26 mouse cellular contexts compared by ENCODE assay signal in genomic region chr9:103385600-103385999, GRCm38 (mm10). TPM values are rescaled to one million over a fixed set of nuclear protein-coding genes. Genes with fewer than 3 reads are reported as not detected.
DNase-seq lines count a peak whose midpoint lies in the region; ATAC-seq and TF ChIP-seq lines count a peak whose summit lies in the region.
"Had no signal": no experiment of that assay in that cellular context is flagged by ENCODE, and none has a peak within 500 bp of the region (broad histone marks: within the 10 kb centered on the region; RNA-seq: fewer than 3 reads in every experiment).

No protein-coding gene starts in this region.

- no peak for TF ChIP-seq CTCF in heart, adult 2 months (IDR thresholded peaks at IDR 0.05)
- TF ChIP-seq CTCF in stomach, postnatal 0 days (IDR thresholded peaks at IDR 0.05; ENCODE audit: low read depth) = no peak

- no peaks in the 10 kb centered on the region for H3K27me3 ChIP-seq in heart, adult 2 months (ENCODE audit: control insufficient read depth, insufficient read depth, low read length)
- H3K27me3 ChIP-seq in midbrain, embryonic 11.5 days (ENCODE audit: control insufficient read depth, insufficient read depth, low read length) = no peaks in the 10 kb centered on the region
- H3K27me3 ChIP-seq in midbrain, embryonic 15.5 days (replicated peaks) = no peaks in the 10 kb centered on the region
- H3K27me3 ChIP-seq in stomach, postnatal 0 days (ENCODE audit: control insufficient read depth, insufficient read depth, low read length) = no peaks in the 10 kb centered on the region
- H3K27me3 ChIP-seq: CH12.LX; embryonic facial prominence, embryonic 13.5 days; embryonic facial prominence, embryonic 15.5 days; forebrain, embryonic 12.5 days; Patski had no signal

- intact Hi-C loops in heart, adult 2 months (cut with DNase I) = no loop called here

- no peak overlapping the region for H3K4me3 ChIP-seq in heart, adult 2 months
- no peak overlapping the region for H3K4me3 ChIP-seq in midbrain, embryonic 11.5 days (ENCODE audit: low read depth, low read length)
- no peak overlapping the region for H3K4me3 ChIP-seq in midbrain, embryonic 15.5 days
- H3K4me3 ChIP-seq in stomach, postnatal 0 days (ENCODE audit: low read depth, low read length) = no peak overlapping the region
- H3K4me3 ChIP-seq: embryonic facial prominence, embryonic 13.5 days; embryonic facial prominence, embryonic 15.5 days; erythroblast, embryonic 14.5 days; forebrain, embryonic 10.5 days; forebrain, embryonic 12.5 days had no signal

- TF ChIP-seq POLR2A in heart, adult 2 months (IDR thresholded peaks at IDR 0.05; ENCODE audit: insufficient read depth, low read depth, low read length) = no peak

- no peaks in the 10 kb centered on the region for H3K4me1 ChIP-seq in heart, adult 2 months (ENCODE audit: control insufficient read depth, insufficient read depth, low read length)
- peaks cover 3% of the 10 kb centered on the region for H3K4me1 ChIP-seq in midbrain, embryonic 11.5 days (ENCODE audit: control insufficient read depth, insufficient read depth, low read length)
- no peaks in the 10 kb centered on the region for H3K4me1 ChIP-seq in midbrain, embryonic 15.5 days
- 0 out of 2 replicates have a peak, but pooled peaks cover 2% of the 10 kb centered on the region for H3K4me1 ChIP-seq in stomach, postnatal 0 days (replicated peaks; ENCODE audit: control insufficient read depth, insufficient read depth)

- DNase-seq in heart, adult 11 months = peak; percentile 40
- no peak for DNase-seq in heart, adult 2 months
- peak; percentile 49 for DNase-seq in midbrain, embryonic 11.5 days (ENCODE audit: low spot score, missing footprints)
- no peak for DNase-seq in stomach, postnatal 0 days (ENCODE audit: low spot score)
- DNase-seq: adrenal gland, adult 8-10 months; adrenal gland, postnatal 14 days; adrenal gland, postnatal 36 days; B cell, adult 2 months; cerebellum, adult 11-12 months; cerebellum, adult 2 months; cerebellum, adult 9-10 months; cerebellum, postnatal 10 days; cerebellum, postnatal 25 days had no signal

- no peak overlapping the region for H3K4me2 ChIP-seq in midbrain, embryonic 11.5 days
- no peak overlapping the region for H3K4me2 ChIP-seq in midbrain, embryonic 15.5 days
- H3K4me2 ChIP-seq in stomach, postnatal 0 days (replicated peaks; ENCODE audit: low read depth) = no peak overlapping the region
- H3K4me2 ChIP-seq: embryonic facial prominence, embryonic 13.5 days; embryonic facial prominence, embryonic 15.5 days; forebrain, embryonic 12.5 days had no signal

- H3K9ac ChIP-seq in heart, adult 2 months (ENCODE audit: low read depth, low read length) = no peak overlapping the region
- H3K9ac ChIP-seq in midbrain, embryonic 11.5 days (ENCODE audit: low read length) = no peak overlapping the region
- no peak overlapping the region for H3K9ac ChIP-seq in midbrain, embryonic 15.5 days
- H3K9ac ChIP-seq in stomach, postnatal 0 days (ENCODE audit: low read length) = no peak overlapping the region
- H3K9ac ChIP-seq: embryonic facial prominence, embryonic 13.5 days; embryonic facial prominence, embryonic 15.5 days; forebrain, embryonic 12.5 days had no signal

- H3K79me2 ChIP-seq in heart, adult 2 months (replicated peaks; ENCODE audit: control insufficient read depth, insufficient read depth, low read length) = no peaks in the 10 kb centered on the region

- TF ChIP-seq EP300 in heart, adult 2 months (IDR thresholded peaks at IDR 0.05; ENCODE audit: insufficient read depth, low read depth, low read length) = no peak
- TF ChIP-seq EP300 in stomach, postnatal 0 days (optimal IDR thresholded peaks at IDR 0.05) = no peak

- no peaks in the 10 kb centered on the region for H3K9me3 ChIP-seq in midbrain, embryonic 11.5 days (ENCODE audit: control insufficient read depth, low read length)
- no peaks in the 10 kb centered on the region for H3K9me3 ChIP-seq in midbrain, embryonic 15.5 days
- H3K9me3 ChIP-seq in stomach, postnatal 0 days (ENCODE audit: control insufficient read depth, low read length) = no peaks in the 10 kb centered on the region
- H3K9me3 ChIP-seq: embryonic facial prominence, embryonic 13.5 days; embryonic facial prominence, embryonic 15.5 days; forebrain, embryonic 10.5 days; forebrain, embryonic 12.5 days; G1E had no signal

- no peak for ATAC-seq in midbrain, embryonic 11.5 days (ENCODE audit: low FRiP score)
- no peak for ATAC-seq in midbrain, embryonic 15.5 days (replicated peaks)
- ATAC-seq in stomach, postnatal 0 days (ENCODE audit: low FRiP score, low TSS enrichment) = no peak
- ATAC-seq: activated CD4-positive, CD25-positive, alpha-beta regulatory T cell, adult 4 months; CD4-positive, CD25-positive, alpha-beta regulatory T cell, adult 4 months; forebrain, embryonic 14.5 days; forebrain, embryonic 16.5 days; Patski had no signal

- H3K27ac ChIP-seq in heart, adult 2 months = no peak overlapping the region
- no peak overlapping the region for H3K27ac ChIP-seq in midbrain, embryonic 11.5 days (ENCODE audit: low read depth, low read length)
- no peak overlapping the region for H3K27ac ChIP-seq in midbrain, embryonic 15.5 days
- no peak overlapping the region for H3K27ac ChIP-seq in stomach, postnatal 0 days (replicated peaks)
- H3K27ac ChIP-seq: embryonic facial prominence, embryonic 13.5 days; embryonic facial prominence, embryonic 15.5 days; forebrain, embryonic 10.5 days; forebrain, embryonic 12.5 days had no signal

- H3K36me3 ChIP-seq in heart, adult 2 months (ENCODE audit: control insufficient read depth, insufficient read depth, low read length) = no peaks in the 10 kb centered on the region
- no peaks in the 10 kb centered on the region for H3K36me3 ChIP-seq in midbrain, embryonic 11.5 days (ENCODE audit: control insufficient read depth, insufficient read depth, low read length)
- no peaks in the 10 kb centered on the region for H3K36me3 ChIP-seq in midbrain, embryonic 15.5 days (replicated peaks)
- H3K36me3 ChIP-seq in stomach, postnatal 0 days (ENCODE audit: control insufficient read depth, insufficient read depth, low read length) = no peaks in the 10 kb centered on the region
- H3K36me3 ChIP-seq: embryonic facial prominence, embryonic 13.5 days; embryonic facial prominence, embryonic 15.5 days; forebrain, embryonic 10.5 days; forebrain, embryonic 12.5 days; G1E had no signal

- WGBS in heart, adult 2 months = 32% methylated on average over 1 of the region's 1 CpGs
- WGBS in midbrain, embryonic 11.5 days = 50% methylated on average over 1 of the region's 1 CpGs
- WGBS in midbrain, embryonic 15.5 days = 26% methylated on average over 1 of the region's 1 CpGs
- 26% methylated on average over 1 of the region's 1 CpGs for WGBS in stomach, postnatal 0 days

RNA-seq across cellular contexts. Expression of gene Cdv3, which starts 20.0 kb away (rescaled TPM):
- 100 to 1,000 TPM; 121 to 143 TPM for total RNA-seq in heart, adult 2 months (2021)
- polyA plus RNA-seq in heart, adult 2 months (2012; rRNA removed) = 26.5 and 51.2 TPM in 2 replicates
- polyA plus RNA-seq in midbrain, embryonic 11.5 days (2014; fragmentation: Nextera tagmentation; extraction: Ambion mirVana) = 139 and 144 TPM in 2 replicates
- 79.1 and 83.7 TPM in 2 replicates for polyA plus RNA-seq in midbrain, embryonic 15.5 days (2015; fragmentation: Nextera tagmentation; extraction: Ambion mirVana)
- 47.7 and 50.0 TPM in 2 replicates for polyA plus RNA-seq in stomach, postnatal 0 days (2015; fragmentation: Nextera tagmentation; extraction: Ambion mirVana)

Comparison
In these comparisons a context has a peak if more than half of its experiments do, and no peak if none do; other contexts are left out.
1. DNase-seq: peak in heart, adult 11 months (single experiment) and midbrain, embryonic 11.5 days (single experiment); none in heart, adult 2 months (0 of 2) and stomach, postnatal 0 days (single experiment).